Mouse (Mus musculus) bone marrow macrophage, adult 2 months (primary cell): ENCODE results near the gene Cse1l. TPM values are rescaled to one million over a fixed set of nuclear protein-coding genes. Genes with fewer than 3 reads are reported as not detected.

Source experiments
- H3K27ac ChIP-seq: 2 replicates; pipeline ENCODE4 v1.5.1; 2012; ENCODE audit warnings: low read depth, low read length; ENCODE audit not compliant: insufficient read depth
- H3K4me1 ChIP-seq: 2 replicates; pipeline ENCODE4 v1.6.1; 2012; ENCODE audit warnings: low read length; ENCODE audit not compliant: control insufficient read depth, insufficient read depth
- H3K4me3 ChIP-seq: 2 replicates; pipeline ENCODE4 v1.5.1; 2012; ENCODE audit warnings: mild to moderate bottlenecking, low read length, moderate library complexity; ENCODE audit not compliant: insufficient read depth
- CTCF ChIP-seq: IDR thresholded peaks from 2 replicates; pipeline ENCODE4 v1.5.1; 2012; ENCODE audit warnings: low read depth, mild to moderate bottlenecking, low read length, moderate library complexity
- POLR2A ChIP-seq: IDR thresholded peaks from 2 replicates; pipeline ENCODE4 v1.6.1; 2012; ENCODE audit warnings: mild to moderate bottlenecking, low read depth, low read length, borderline replicate concordance
- polyA plus RNA-seq: library from polyadenylated mRNA; stranded (reverse); fragments of >200 nt; gene quantifications from 2 replicates; pipeline ENCODE4 v1.2.4, GENCODE M21; 2012; ENCODE audit not compliant: missing spikeins, insufficient read depth, insufficient read length

Cse1l gene
- polyA plus RNA-seq, 1 experiment = 35.3 TPM

DNA sequence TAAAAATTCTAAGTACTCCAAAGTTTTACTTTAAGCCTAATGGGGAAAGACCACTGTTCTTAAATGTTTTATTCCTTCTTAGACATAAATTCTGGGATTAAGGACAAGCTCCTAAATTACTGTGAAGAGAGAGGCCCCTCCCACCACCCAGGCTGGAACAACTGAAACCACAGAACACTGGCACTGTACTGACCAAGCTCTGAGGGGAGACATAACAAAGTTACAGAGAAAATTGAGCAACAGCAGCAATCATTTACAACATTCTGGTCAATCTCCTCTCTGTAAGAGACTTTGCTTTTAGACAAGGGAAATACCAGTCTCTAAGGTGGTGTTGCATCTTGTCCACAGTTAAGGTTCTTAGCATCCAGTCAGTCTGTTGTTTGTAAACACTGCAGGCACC is 86.1 kb downstream of the Cse1l start:
- H3K4me3 ChIP-seq = no peak overlapping the region
- no peak for TF ChIP-seq CTCF
- TF ChIP-seq POLR2A = no peak
- peaks cover 50% of the 10 kb centered on the region for H3K4me1 ChIP-seq
- peak overlapping the region; percentile 24; the same call in 1 of the 2 replicates for H3K27ac ChIP-seq

DNA sequence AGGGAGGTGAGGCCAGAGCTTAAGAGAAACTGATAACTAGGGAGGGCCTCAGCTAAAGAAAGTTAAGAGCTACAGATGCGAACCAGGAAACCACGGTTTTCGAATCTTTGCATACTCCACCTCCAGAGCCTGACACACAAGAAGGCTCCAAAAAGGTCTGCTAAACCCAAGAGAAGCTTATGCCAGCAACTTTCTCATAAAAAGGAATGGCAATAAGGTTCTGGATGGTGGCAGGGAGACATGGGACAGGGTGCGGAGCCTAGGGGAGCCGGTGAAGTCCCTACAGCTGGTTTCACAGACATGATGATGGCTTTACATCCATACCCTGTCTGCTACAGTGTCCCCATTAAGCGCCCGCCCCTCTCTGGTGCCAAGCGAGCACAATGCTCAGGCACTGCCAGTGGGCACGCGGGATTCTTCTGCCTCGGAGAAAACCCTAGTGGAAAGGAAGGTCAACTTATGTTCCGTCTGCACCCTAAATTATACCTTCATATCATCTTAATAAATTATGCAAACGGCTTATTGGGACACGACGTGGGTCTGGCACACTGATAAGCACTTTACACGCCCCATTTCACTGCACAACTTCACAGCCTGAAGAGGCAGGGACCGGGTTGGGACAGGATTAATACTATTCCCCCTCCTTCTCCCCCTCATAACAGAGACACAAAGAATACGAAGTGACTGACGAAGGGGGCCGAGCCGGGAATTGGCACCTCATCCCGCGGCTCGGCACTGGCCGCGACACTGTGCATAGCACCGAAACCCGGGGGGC is 89.4 kb downstream of the Cse1l start:
- Histone ChIP-seq H3K27ac (peak overlapping the region; percentile 78), H3K4me3 (peak overlapping the region; percentile 96), H3K4me1 (peaks cover 36% of the 10 kb centered on the region)
- TF ChIP-seq CTCF (no peak), POLR2A (no peak)

Other genes starting within 250 kb of the Cse1l start
- gene Prex1, start 192.2 kb upstream of the Cse1l start, polyA plus RNA-seq = 162 and 191 TPM in 2 replicates
- gene Trp53rkb, start 113.5 kb upstream of the Cse1l start, polyA plus RNA-seq = 3.1 and 3.3 TPM in 2 replicates
- 15.7 and 18.5 TPM in 2 replicates for gene Arfgef2, start 100.5 kb upstream of the Cse1l start, polyA plus RNA-seq
- 48.7 and 51.2 TPM in 2 replicates for gene Stau1, start 90.3 kb downstream of the Cse1l start, polyA plus RNA-seq
- gene Ddx27, start 109.2 kb downstream of the Cse1l start, polyA plus RNA-seq = 20.4 TPM in 2 replicates
- 91.4 and 108 TPM in 2 replicates for gene Znfx1, start 157.0 kb downstream of the Cse1l start, polyA plus RNA-seq